Mouse (Mus musculus): ENCODE measurements around the gene Apoa4. TPM values are rescaled to one million over a fixed set of nuclear protein-coding genes. Genes with fewer than 3 reads are reported as not detected.
A peak's percentile ranks its signal among the peaks of the same experiment; 100 is the strongest.

Apoa4 gene
- total RNA-seq, 2 experiments from 2014 or later, result not detected

GRCm38 (mm10) chr9:46270782-46271181 is 30.3 kb downstream of the Apoa4 start:
- no peak for DNase-seq
- intact Hi-C loops (cut with DNase I), result no loop called here

GRCm38 (mm10) chr9:46272070-46272469 is 31.6 kb downstream of the Apoa4 start:
- DNase-seq, result no peak
- intact Hi-C loops (cut with DNase I), result no loop called here

DNA sequence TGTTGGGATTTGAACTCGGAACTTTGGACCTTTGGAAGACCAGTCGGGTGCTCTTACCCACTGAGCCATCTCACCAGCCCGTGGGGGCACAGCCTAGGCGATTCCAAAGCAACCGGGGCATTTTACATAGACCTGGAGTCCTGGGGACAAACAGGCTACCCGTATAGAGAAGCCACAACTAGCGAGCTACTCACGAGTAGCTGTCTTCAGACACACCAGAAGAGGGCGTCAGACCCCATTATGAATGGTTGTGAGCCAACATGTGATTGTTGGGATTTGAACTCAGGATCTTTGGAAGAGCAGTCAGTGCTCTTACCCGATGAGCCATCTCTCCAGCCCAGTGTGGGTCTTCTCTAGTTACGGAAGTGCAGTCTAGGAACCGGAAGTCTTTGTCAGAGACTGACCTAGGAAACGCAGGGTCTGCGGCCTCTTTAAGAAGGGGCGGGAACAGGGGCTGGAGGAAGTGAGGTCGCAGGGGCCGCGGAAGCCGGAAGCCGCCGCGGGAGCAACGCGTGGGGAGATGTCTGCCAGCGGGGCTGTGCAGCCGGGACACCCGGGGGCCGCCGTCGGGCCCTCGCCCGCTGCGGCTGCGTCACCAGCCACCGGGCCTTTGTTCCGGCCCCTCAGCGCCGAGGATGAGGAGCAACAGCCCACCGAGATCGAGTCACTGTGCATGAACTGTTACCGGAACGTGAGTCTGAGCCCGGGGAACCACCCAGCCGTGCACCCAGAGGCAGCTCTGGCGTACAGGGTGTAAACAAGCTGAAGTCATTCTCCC is 32.4 kb downstream of the Apoa4 start, which contains the start of gene Zpr1:
TSS of gene Zpr1 (plus strand) at position 388 of the 778 bp plus-strand sequence.
- peak; percentile 78 to 82 for DNase-seq
- intact Hi-C loops (cut with DNase I), result no loop called here

- no peak for DNase-seq
- intact Hi-C loops (cut with DNase I), result no loop called here
These were observed 34.0 kb downstream of the Apoa4 start for GRCm38 (mm10) chr9:46274494-46274893.

GRCm38 (mm10) chr9:46282631-46283436 is 42.3 kb downstream of the Apoa4 start, which contains the start of gene Bud13:
Gene Bud13, plus strand, starts transcription at chr9:46283008.
- DNase-seq, result peak; percentile 90 to 91
- intact Hi-C loops (cut with DNase I), result no loop called here

Other genes with a start within 250 kb of the Apoa4 start
- gene Pafah1b2, start 228.0 kb upstream of the Apoa4 start, total RNA-seq (2021), result 10 to 100 TPM; 24.7 to 26.8 TPM
- gene Sik3, start 227.9 kb upstream of the Apoa4 start, total RNA-seq (2021), result 10 to 100 TPM; 28.6 to 43.1 TPM
- under 1 TPM in 1 of 2 experiments, not detected in 1; 0.69 TPM for gene Apoa1, start 12.1 kb upstream of the Apoa4 start, total RNA-seq (2021)
- gene Apoc3, start 5.1 kb upstream of the Apoa4 start, total RNA-seq (2021), result under 1 TPM; 0.44 to 0.89 TPM
- gene Apoa5, start 27.9 kb downstream of the Apoa4 start, total RNA-seq (2021), result under 1 TPM in 1 of 2 experiments, not detected in 1; 0.18 TPM
- 10 to 100 TPM; 21.1 to 28.3 TPM for gene Zpr1, start 32.4 kb downstream of the Apoa4 start, total RNA-seq (2021)
- 1 to 10 TPM; 7.1 to 8.6 TPM for gene Bud13, start 42.3 kb downstream of the Apoa4 start, total RNA-seq (2021)
- not detected for gene 4931429L15Rik, start 79.3 kb downstream of the Apoa4 start, total RNA-seq (2021)